Mouse (Mus musculus) midbrain, postnatal 0 days (tissue): ENCODE measurements around the gene Nr4a1. TPM values are rescaled to one million over a fixed set of nuclear protein-coding genes. Genes with fewer than 3 reads are reported as not detected.

Source experiments
- ATAC-seq: fragments of 200-750 bp; cut with Nextera tagmentation; 2 replicates; pipeline ENCODE4 v1.8.0; 2017; ENCODE audit warnings: moderate number of reproducible peaks, mild to moderate bottlenecking, moderate TSS enrichment, moderate library complexity; ENCODE audit not compliant: low FRiP score
- DNase-seq: peaks from one replicate; pipeline ENCODE4 v3.0.0-alpha.2; 2015; ENCODE audit warnings: low spot score
- H3K27ac ChIP-seq: fragments of 300-500 bp; sonication (generic); 2 replicates; pipeline ENCODE4 v1.5.1; 2014; ENCODE audit warnings: low read depth, mild to moderate bottlenecking, low read length, mixed read lengths
- H3K27me3 ChIP-seq: fragments of 300-500 bp; sonication (generic); 2 replicates; pipeline ENCODE4 v1.6.1; 2014; ENCODE audit warnings: low read length, control low read depth, mixed read lengths; ENCODE audit not compliant: insufficient read depth
- H3K36me3 ChIP-seq: fragments of 300-500 bp; sonication (generic); 2 replicates; pipeline ENCODE4 v1.6.1; 2014; ENCODE audit warnings: low read length, control low read depth, mixed read lengths; ENCODE audit not compliant: insufficient read depth
- H3K4me1 ChIP-seq: fragments of 300-500 bp; sonication (generic); 2 replicates; pipeline ENCODE4 v1.6.1; 2014; ENCODE audit warnings: mild to moderate bottlenecking, control low read depth, antibody characterized with exemption, low read length, mixed read lengths; ENCODE audit not compliant: insufficient read depth
- H3K4me2 ChIP-seq: fragments of 300-500 bp; sonication (generic); 2 replicates; pipeline ENCODE4 v1.6.1; 2014; ENCODE audit warnings: low read depth, mild to moderate bottlenecking, low read length, mixed read lengths; ENCODE audit not compliant: poor library complexity, severe bottlenecking
- H3K4me3 ChIP-seq: fragments of 300-500 bp; sonication (generic); 2 replicates; pipeline ENCODE4 v1.5.1; 2014; ENCODE audit warnings: low read depth, mild to moderate bottlenecking, low read length, moderate library complexity
- H3K9ac ChIP-seq: fragments of 300-500 bp; sonication (generic); replicated peaks from 2 replicates; pipeline ENCODE4 v1.6.1; 2014; ENCODE audit warnings: mild to moderate bottlenecking, low read length, moderate library complexity, mixed read lengths; ENCODE audit not compliant: poor library complexity, severe bottlenecking
- H3K9me3 ChIP-seq: fragments of 300-500 bp; sonication (generic); 2 replicates; pipeline ENCODE4 v1.6.1; 2016; ENCODE audit warnings: low read length, control low read depth
- CTCF ChIP-seq: IDR thresholded peaks from 2 replicates; pipeline ENCODE4 v1.5.1; 2016; ENCODE audit warnings: antibody characterized with exemption, mild to moderate bottlenecking
- WGBS: fragments of 180-500 bp; shearing (Covaris S2); extraction: QIAGEN DNeasy Blood & Tissue Kit; methylation state at CpG from one replicate; pipeline ENCODE4 v1.1.7; 2014; 5-methylcytosine and 5-hydroxymethylcytosine counted together
- polyA plus RNA-seq: library from polyadenylated mRNA; unstranded; fragments of >200 nt; fragmentation: Nextera tagmentation; extraction: Ambion mirVana; gene quantifications from 2 replicates; pipeline ENCODE4 v1.2.1, GENCODE M21; 2015
- total RNA-seq: library from RNA; depleted of rRNA; stranded (reverse); fragments of >200 nt; gene quantifications from 2 replicates; pipeline ENCODE4 v1.2.3, GENCODE M21; 2014

Nr4a1 gene
- total and polyA plus RNA-seq, 2 experiments from 2014 or later: 6.9 to 7.7 TPM

DNA sequence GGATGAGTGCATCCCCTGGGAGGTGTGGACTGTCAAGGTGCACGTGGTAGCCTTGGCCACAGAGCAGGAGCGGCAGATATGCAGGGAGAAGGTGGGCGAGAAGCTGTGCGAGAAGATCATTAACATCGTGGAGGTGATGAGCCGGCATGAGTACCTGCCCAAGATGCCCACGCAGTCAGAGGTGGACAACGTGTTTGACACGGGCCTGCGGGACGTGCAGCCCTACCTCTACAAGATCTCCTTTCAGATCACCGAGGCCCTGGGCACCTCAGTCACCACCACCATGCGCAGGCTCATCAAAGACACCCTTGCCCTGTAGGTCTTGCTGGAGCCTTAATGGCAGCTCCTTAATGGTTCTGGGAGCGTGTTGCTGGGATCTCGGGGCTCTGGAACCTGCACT lies 36.3 kb downstream of the Nr4a1 start:
- no peaks in the 10 kb centered on the region for H3K9me3 ChIP-seq
- ATAC-seq: no peak
- peaks cover 54% of the 10 kb centered on the region for H3K36me3 ChIP-seq
- no peak overlapping the region for H3K27ac ChIP-seq
- no peak for TF ChIP-seq CTCF
- no peak overlapping the region for H3K4me3 ChIP-seq
- H3K9ac ChIP-seq: no peak overlapping the region
- no peaks in the 10 kb centered on the region for H3K4me1 ChIP-seq
- H3K27me3 ChIP-seq: no peaks in the 10 kb centered on the region
- WGBS: 96% methylated on average over 15 of the region's 15 CpGs
- H3K4me2 ChIP-seq: no peak overlapping the region
- DNase-seq: no peak

DNA sequence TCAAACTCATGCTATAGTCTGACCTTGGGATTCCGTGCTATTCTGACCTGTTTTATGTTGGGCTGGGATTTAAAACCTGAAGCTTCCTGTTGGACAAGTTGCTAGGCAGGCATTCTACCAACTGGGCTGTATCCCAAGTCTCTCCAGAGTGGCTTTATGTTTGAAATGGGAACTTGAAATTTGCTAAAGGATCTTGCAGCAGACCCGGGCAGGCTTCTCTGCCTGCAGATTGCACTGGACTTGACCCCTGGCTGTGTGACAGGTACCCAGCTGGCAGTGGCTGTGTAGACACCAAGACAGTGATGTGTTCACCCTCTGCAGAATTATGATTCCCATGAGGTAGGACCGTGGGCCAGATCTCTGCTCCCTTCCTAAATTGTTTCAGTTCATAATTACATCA lies 37.9 kb downstream of the Nr4a1 start:
- TF ChIP-seq CTCF: no peak
- Histone ChIP-seq H3K36me3 (peaks cover 46% of the 10 kb centered on the region), H3K9ac (no peak overlapping the region), H3K9me3 (no peaks in the 10 kb centered on the region), H3K4me3 (no peak overlapping the region), H3K27me3 (no peaks in the 10 kb centered on the region), H3K4me2 (no peak overlapping the region), H3K27ac (no peak overlapping the region), H3K4me1 (no peaks in the 10 kb centered on the region)
- DNase-seq (no peak), ATAC-seq (no peak)
- 87% methylated on average over 3 of the region's 3 CpGs for WGBS

DNA sequence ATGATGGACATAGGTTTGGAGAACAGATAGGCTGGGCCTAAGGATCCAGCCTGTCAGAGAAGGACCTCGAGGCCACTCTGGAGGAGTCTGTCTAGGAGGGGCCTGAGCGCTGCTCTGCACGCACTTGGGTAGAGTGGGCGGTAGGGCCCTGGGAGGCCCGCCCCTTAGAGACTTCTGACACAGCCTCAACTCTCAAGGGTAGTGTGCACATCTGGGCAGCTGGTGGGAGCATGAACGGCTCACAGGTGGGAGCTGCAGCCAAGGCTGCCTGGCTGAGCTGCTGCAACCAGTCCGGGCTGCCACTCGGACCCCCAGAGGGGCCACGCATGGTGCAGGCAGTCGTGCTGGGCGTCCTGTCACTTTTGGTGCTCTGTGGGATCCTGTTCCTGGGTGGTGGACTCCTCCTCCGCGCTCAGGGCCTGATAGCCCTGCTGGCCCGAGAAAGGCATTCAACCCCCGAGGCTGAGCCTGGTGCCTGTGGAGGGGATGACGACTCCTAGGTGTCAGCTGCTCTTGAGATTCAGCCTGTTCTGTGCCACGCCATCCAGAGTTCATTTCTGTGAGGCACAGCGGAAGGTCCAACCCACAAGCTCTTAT lies 39.1 kb downstream of the Nr4a1 start, which contains the start of gene 6030408B16Rik:
6030408B16Rik (plus strand) TSS at position 188 of the 597 bp plus-strand sequence.
- Histone ChIP-seq H3K9ac (no peak within 1 kb of the TSS), H3K4me3 (no peak within 1 kb of the TSS), H3K36me3 (peaks cover 37% of the 10 kb centered on the region), H3K27ac (no peak within 1 kb of the TSS), H3K4me2 (no peak within 1 kb of the TSS), H3K9me3 (no peaks in the 10 kb centered on the region), H3K27me3 (no peaks in the 10 kb centered on the region), H3K4me1 (no peaks in the 10 kb centered on the region)
- TF ChIP-seq CTCF: no peak
- DNase-seq: no peak
- 65% methylated on average over 18 of the region's 18 CpGs for WGBS
- ATAC-seq: 0 out of 2 replicates have a peak, but pooled peaks have one; percentile 51

DNA sequence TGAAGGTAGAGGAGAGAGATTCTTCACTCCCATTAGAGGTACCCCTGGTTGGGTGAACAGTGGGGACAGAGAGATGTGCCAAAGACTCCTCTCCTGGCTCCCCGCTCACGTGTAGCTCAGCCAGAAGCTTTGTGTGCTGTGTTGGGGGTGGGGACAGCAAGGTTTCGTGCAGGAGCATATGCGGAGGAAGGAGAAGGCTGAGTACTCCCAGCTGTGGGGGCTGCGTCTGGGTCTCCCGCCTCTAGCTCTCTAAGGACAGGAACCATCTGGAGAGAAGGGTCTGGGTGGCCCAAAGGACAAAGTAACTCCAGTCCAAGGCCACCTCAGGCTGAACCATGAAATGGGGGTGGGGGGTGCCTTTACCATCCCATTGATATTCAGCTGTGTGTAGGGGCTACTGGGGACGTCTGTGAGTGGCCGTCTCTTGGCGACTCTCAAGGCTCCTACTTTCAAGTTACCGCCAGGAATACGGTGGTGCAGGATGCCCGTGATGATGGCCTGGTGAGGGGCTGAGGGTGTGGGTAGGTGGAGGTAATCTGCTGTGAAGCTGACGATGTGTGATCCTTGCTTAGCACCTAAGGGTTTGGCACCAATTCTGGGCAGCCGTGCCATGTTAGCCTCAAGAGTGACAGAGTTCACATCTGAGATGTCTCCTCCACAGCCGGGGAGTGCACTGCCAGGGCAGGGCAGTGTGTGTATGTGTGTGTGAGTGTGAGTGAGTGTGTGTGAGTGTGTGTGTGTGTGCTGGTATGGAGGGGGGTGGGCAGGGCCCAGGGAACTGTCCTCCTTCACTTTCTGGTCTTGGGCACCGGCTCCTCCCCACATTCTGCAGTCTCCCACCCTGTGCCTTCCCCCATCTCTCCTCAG lies 40.2 kb downstream of the Nr4a1 start:
- no peak overlapping the region for H3K9ac ChIP-seq
- H3K4me3 ChIP-seq: no peak overlapping the region
- TF ChIP-seq CTCF: no peak
- H3K4me1 ChIP-seq: no peaks in the 10 kb centered on the region
- peaks cover 30% of the 10 kb centered on the region for H3K36me3 ChIP-seq
- ATAC-seq (no peak), DNase-seq (no peak)
- 67% methylated on average over 16 of the region's 16 CpGs for WGBS
- H3K4me2 ChIP-seq: no peak overlapping the region
- no peaks in the 10 kb centered on the region for H3K9me3 ChIP-seq
- H3K27ac ChIP-seq: no peak overlapping the region
- no peaks in the 10 kb centered on the region for H3K27me3 ChIP-seq

DNA sequence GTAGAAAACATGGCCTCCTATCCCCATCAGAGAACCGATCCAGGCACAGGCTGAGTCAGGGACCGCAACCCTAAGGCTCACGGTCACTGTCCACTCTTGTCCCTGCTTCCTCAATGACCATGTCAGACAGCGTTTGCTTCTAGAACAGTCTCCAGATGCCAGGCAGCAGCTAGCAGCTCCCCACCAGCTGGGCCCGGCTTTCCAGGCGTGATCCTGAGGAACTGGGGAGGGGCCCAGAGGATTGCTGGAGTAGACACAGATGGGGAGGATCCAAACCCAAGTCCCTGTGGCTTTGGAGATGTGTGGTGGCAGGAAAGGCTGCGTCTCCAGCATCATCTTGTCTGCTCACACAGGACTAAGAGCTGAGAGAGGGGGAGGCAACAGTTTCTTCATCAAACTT lies 41.0 kb downstream of the Nr4a1 start:
- WGBS: 84% methylated on average over 7 of the region's 7 CpGs
- no peak for TF ChIP-seq CTCF
- Histone ChIP-seq H3K27ac (no peak overlapping the region), H3K4me2 (no peak overlapping the region), H3K36me3 (peaks cover 21% of the 10 kb centered on the region), H3K4me3 (no peak overlapping the region), H3K4me1 (no peaks in the 10 kb centered on the region), H3K27me3 (no peaks in the 10 kb centered on the region), H3K9me3 (no peaks in the 10 kb centered on the region), H3K9ac (no peak overlapping the region)
- no peak for DNase-seq
- ATAC-seq: no peak

DNA sequence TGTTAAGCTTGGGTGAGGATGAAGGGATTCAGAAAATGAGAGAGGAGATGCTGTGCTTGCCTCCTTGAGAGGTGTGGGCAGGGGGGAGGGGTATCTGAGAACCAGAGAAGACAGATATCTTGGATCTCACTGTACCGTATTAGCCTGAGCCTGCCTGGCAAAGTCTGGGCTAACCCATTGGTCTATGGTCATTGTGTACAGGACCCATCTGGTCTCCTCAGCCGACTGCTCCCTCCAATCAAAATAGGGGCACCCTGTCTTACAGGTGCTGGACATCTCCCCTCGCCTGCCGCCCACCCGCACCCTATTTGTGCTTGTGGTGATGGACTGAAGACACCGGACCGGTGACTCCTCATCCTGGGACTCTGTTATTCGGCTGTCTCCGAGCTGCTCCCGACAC lies 41.5 kb downstream of the Nr4a1 start:
- Histone ChIP-seq H3K4me2 (no peak overlapping the region), H3K27ac (no peak overlapping the region), H3K27me3 (no peaks in the 10 kb centered on the region), H3K4me1 (no peaks in the 10 kb centered on the region), H3K9me3 (no peaks in the 10 kb centered on the region), H3K36me3 (peaks cover 16% of the 10 kb centered on the region), H3K9ac (no peak overlapping the region), H3K4me3 (no peak overlapping the region)
- DNase-seq (no peak), ATAC-seq (no peak)
- TF ChIP-seq CTCF: no peak
- WGBS: 95% methylated on average over 10 of the region's 10 CpGs
